Mouse (Mus musculus) spleen, postnatal 0 days (tissue): ENCODE data around the gene Cops2. TPM values are rescaled to one million over a fixed set of nuclear protein-coding genes. Genes with fewer than 3 reads are reported as not detected.

ENCODE experiments used
- polyA plus RNA-seq: library from polyadenylated mRNA; unstranded; fragments of >200 nt; fragmentation: Nextera tagmentation; extraction: Ambion mirVana; gene quantifications from 2 replicates; pipeline ENCODE4 v1.2.1, GENCODE M21; 2015

Gene Cops2
- polyA plus RNA-seq: 36.5 and 38.0 TPM in 2 replicates

DNA sequence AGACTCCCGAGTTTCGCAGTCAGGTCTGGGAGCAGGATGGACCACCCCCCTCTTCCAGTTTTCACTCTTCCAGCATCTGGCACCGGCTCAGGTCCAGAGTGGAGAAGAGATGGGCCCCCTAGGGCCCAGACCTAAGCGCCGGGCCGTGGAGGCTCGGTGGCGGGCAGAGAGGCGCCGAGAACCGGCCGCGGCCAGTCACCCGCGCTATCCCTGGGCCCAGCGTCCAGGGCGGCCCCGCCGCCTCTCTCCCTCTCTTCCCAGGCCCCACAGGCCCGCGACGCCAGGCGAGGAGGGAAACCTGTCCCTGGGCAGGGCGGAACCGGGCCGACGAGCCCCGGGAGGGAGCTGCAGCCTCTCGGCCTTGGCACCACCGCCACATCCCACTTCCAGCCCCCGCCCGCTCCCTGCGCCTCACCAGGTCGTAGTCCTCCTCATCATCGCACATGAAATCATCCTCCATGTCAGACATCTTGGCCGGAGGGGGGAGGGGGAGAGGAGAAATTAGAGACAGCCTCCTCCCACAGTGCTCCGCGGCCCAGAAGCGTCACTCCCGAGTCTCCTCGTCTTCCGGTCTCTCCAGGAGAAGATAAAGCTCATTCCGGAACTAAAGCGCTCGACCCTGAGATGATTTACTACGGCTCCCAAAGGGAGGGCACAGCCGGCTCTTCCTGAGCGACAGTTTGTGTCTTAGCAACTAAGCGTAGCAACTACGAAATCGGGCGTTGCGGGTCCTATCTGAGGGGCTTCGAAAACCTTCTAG, at the start of gene Cops2, which contains the start of gene Galk2:
TSS of gene Cops2 (minus strand) at position 619 of the 760 bp plus-strand sequence.
TSS of gene Galk2 (plus strand) at position 589 of the 760 bp plus-strand sequence.

DNA sequence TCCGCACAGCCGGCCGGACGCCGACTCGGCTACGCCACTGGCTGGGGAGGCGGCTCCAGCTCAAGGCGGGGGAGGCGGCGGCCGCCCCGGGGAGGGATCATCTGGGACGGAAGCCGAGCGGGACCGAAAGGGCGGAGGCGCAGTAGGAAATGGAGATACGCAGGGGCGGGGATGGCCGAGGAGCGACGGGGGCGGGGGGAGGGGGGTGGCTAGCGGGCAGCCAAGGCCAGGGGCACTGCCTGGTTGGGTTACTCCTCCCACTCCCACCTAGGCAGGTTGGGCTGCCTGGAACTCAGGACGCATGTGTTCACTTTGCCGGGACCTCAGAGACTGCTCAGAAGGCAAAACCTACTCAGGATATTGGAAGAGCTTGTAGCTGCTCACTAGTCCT, 76.2 kb downstream of the Cops2 start, which contains the start of gene Secisbp2l:
TSS of gene Secisbp2l (minus strand) at position 152 of the 391 bp plus-strand sequence.

Other genes with a start within 250 kb of the Cops2 start
- 5.6 and 5.7 TPM in 2 replicates for gene Cep152, start 234.0 kb downstream of the Cops2 start, polyA plus RNA-seq
- gene Eid1, start 186.0 kb downstream of the Cops2 start, polyA plus RNA-seq: 95.0 and 99.8 TPM in 2 replicates
- gene Shc4, start 135.0 kb downstream of the Cops2 start, polyA plus RNA-seq: 0.96 and 1.0 TPM in 2 replicates
- gene Secisbp2l, start 76.3 kb downstream of the Cops2 start, polyA plus RNA-seq: 8.1 and 11.8 TPM in 2 replicates
- gene Galk2, start within 50 bp of the Cops2 start, polyA plus RNA-seq: 9.8 and 13.8 TPM in 2 replicates
- gene Fgf7, start 175.5 kb upstream of the Cops2 start, polyA plus RNA-seq: 0.42 and 0.65 TPM in 2 replicates